Mouse (Mus musculus): ENCODE data around the gene Gdpd3.

GRCm38 (mm10) chr7:126717566-126717965 is 48.6 kb upstream of the Gdpd3 start:
- TF ChIP-seq CTCF (IDR thresholded peaks at IDR 0.05; ENCODE audit: low read depth, low read length) (no peak), POLR2A (IDR thresholded peaks at IDR 0.05; ENCODE audit: insufficient read depth, low read length) (no peak)
